Mouse (Mus musculus) erythroblast, embryonic 14.5 days (primary cell): Measurements from ENCODE around the gene Gm49354.

Experiments used
- GATA1 ChIP-seq: IDR thresholded peaks from 2 replicates; pipeline ENCODE4 v1.6.1; 2012; ENCODE audit warnings: low read length, inconsistent platforms, mixed read lengths
- TAL1 ChIP-seq: IDR thresholded peaks from 3 replicates; pipeline ENCODE4 v1.6.1; 2012; ENCODE audit warnings: low read length, inconsistent platforms, mixed read lengths

GRCm38 (mm10) chr13:59770847-59771246 is 11.2 kb downstream of the Gm49354 start:
- TF ChIP-seq TAL1 (no peak), GATA1 (peak; percentile 44; the same call in 1 of the 2 replicates)
